Mouse (Mus musculus): ENCODE data around the gene Sowahc.

Gene Sowahc

DNA sequence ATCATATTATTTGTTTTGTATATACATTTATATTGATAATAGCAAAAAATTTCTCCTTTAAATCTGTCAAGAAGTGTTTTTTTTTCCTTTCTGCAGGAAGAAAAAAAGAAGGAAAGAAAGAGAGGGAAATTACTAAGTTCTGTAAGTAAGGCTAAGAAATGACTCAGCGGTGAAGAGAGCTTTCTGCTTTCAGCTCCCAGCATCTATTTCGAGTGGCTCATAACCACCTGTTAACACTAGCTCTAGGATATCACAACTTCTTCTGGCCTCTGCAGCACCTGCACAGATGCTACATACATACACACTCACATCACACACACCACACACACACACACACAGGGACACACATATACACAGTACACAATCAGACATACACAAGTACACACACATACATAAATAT is 34.8 kb downstream of the Sowahc start:
- DNase-seq, result no peak

DNA sequence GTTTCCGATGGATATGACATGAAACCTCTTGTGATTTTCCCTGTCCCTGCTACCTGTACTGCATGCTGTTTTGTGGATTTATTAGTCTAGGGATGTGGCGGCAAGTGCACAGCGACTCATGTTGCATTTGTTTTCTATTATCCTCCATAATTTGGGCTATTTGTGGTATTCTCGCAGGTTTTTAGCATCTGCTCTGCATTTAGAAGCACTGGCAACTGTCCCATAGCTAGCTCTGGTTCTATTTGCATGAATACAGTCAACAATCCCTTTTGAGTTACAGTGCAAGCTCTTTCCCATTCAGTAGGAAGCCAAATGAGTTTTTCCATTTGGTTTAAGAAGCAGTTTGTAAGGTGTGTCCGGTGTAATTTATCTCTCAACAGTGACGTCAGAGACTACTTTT is 37.8 kb downstream of the Sowahc start:
- no peak for DNase-seq

DNA sequence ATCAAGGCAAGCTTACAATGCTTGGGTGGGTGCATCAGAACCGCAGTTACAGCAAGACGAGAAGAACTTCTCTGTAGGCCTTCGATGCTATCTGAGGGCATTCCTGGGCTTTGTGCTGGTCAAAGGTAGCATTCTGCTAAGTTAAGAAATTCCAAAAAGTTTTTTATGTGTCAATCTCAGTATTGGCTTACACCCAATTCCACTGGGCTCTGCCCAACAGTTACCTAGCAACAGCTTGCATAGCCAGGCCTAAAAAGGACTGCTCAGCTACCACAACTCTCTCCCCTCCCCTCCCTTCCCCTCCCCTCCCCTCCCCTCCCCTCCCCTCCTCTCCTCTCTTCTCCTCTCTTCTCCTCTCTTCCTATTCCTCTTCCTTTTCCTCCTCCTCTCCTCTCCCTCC is 39.9 kb downstream of the Sowahc start:
- no peak for DNase-seq

DNA sequence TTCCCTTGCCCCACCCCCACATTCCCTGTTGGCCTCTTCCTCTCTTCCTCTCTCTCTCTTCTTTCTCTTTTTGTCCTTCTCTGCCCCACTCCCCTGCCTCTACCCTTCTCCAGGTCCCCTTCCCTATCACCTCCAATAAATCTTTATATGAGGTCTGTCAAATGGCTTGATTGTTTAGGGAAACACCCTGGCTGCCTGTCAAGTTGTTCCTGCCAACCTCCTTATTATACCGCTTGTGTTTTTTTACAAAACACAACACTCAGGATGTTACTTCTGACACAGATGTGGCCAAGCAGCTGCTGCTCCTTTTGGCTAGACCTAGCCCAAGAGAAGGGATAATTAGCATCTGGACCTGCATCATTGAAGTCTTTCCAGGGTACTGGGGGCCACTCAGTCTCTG is 40.3 kb downstream of the Sowahc start:
- DNase-seq, result no peak

DNA sequence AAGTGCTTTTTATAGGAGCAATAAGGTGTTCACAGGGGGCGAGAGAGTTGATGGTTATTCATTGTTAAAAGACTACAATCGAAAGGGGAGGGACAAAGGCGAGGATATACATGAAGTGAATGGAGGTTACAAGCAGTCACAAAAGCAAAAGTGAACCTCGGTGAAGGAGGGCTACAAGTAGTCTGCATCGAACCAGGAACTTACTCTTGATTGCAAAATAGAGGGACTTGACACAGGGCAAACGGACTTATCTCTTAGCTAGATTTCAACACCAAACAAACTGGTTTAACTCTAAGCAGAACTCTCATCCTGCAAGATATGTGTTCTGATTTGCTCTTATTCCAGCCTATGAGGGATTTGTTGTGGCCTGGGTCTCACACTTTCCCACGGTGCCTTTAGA is 41.2 kb downstream of the Sowahc start:
- no peak for DNase-seq

DNA sequence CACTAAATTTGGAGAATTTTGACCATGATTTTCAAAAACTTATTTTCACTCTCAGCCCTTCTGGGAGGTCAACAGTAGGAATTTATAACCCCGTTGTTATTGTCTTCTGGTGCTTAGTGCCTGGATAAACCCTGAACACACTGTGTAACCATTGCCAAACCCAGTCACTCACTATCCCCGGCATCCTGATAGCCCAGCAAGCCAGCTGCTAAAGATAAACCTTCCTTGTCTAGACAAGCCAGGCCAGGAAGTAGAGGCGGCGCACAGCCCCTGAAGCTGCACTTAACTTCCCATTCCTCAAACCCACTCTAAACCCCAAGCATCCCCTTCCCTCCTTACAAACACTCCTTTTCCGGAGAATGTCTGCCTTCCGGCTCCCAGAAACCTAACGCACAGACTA is 43.3 kb downstream of the Sowahc start:
- DNase-seq, result peak; percentile 35 to 48

DNA sequence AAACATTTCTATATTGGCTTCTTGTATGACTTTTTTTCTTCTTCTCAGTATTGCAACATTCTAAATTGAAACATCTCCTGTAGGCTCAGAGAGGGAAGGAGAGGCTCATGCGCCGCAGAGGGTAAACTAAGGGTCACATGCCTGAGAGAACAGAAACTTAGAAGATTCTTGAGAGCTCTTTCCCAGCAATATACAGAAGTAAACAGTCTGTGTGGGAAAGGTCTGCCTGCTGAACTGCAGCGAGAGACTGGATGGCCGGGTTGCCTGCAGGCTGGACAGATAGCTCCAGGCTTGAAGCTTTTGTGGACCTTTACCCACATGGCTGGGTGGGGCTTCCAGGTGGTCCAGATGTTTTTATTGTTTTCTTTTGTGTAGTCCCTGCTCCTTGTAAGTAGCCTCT is 43.9 kb downstream of the Sowahc start:
- DNase-seq, result peak; percentile 41 to 47

DNA sequence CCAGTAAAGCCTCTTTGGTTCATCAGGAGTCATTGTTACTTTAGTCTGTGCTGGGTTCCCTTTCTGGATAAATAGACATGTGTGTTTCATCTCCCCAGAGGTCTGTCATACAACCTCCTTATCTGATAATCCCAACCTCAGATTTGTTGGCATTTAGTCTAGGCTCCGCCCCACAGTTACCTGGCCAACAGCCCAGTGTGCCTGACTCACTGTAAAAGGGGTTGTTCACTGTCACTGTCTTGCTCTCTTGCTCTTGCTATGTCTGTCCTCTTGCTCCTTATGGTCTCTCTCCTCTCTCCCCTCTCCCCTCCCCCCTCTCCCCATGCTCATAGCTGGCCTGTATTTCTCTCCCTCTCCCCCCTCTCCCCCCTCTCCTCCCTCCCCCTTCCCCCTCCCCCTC is 44.3 kb downstream of the Sowahc start:
- peak; percentile 58 to 69 for DNase-seq

DNA sequence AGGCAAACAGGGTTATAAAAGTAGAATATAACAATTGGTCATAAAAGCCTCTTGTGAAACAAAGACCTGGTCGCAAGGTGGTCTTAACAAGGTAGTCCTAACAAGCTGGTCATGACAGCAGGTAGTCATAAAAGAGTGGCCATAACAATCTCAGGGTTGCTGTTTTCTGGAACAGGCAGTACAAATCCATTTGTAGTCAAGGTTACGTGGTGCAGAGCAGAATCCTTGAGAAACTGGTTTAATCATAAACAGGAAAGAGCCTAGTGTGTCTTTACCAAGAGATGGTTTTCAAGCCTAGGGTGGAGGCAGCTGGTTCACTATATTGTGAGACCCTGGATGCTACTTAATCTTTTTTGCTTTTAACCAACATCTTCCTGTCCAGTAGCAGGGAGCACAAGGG is 45.5 kb downstream of the Sowahc start:
- DNase-seq, result no peak

DNA sequence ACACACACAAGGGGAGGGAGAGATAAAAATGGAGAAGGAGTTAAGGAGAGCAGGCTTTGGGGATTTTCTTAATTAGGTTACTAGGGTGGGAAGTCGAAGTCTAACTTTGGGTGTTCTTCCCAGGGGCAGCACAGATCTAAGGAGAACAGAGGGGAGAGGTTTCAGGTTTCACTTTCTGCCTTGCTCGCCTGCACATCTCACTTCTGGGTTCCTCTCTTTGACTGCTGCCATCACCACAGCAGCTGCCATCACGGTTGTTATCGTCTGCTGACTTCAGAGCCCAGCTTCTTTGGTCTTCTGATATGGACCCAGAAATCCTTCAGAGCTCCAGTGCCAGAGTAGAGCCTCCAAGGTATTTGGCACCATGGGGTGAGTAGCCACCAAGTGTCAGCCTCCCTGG is 46.4 kb downstream of the Sowahc start:
- no peak for DNase-seq

DNA sequence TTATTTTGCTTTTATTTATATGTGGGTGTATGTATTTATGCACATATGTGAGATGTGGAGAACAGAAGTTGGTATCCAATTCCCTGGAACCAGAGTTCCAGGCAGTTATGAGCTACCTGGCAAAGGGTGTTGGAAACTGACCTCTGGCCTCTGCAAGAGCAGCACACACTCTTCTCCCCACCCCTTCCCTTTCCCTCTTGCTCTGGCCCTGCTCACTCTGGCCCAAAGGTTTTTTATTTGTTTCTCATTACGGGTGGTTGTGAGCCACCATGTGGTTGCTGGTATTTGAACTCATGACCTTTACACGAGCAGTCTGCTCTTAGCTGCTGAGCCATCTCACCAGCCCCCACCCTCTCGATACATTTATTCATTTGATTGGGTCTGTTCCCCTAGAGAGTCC is 47.0 kb downstream of the Sowahc start:
- DNase-seq, result no peak

DNA sequence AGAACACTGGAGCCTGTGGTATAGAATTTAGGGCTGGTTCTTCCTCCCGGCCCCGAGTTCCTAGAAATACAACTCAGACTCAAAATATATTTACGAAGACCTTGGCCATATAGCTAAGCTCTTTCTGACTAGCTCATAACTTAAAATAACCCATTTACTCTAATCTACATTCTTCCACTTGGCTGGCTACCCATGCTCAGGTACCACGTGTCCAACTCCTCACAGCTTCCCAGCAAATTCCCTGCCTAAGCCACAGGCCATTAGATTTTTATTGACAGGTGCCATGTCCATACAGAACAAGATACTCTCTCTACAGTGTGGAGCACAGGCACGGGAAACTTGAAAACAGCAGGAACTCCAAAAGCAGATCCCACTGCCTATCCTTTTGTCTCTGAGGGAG is 54.0 kb downstream of the Sowahc start:
- DNase-seq, result no peak

Measured in lung, postnatal 4 days (tissue).